Mouse (Mus musculus) myocyte (in vitro differentiated cells): ENCODE measurements at regions not wholly inside any gene's neighbourhood (a gene's known extent, or its start where the extent isn't known, plus 50 kb on each side); places are given as distances from the start of the nearest gene placed in this dataset.

ENCODE experiments used
- CEBPB ChIP-seq: IDR thresholded peaks from 2 replicates; pipeline ENCODE4 v1.6.1; 2011; ENCODE audit warnings: mild to moderate bottlenecking, moderate library complexity; ENCODE audit not compliant: poor library complexity, insufficient read depth, severe bottlenecking
- E2F4 ChIP-seq: IDR thresholded peaks from one replicate; pipeline ENCODE4 v1.6.1; 2011; ENCODE audit warnings: mild to moderate bottlenecking, control low read depth, moderate library complexity; ENCODE audit not compliant: insufficient read depth
- MAX ChIP-seq: IDR thresholded peaks from one replicate; pipeline ENCODE4 v1.6.1; 2011; ENCODE audit warnings: low read depth, mild to moderate bottlenecking, control low read depth
- MYOD1 ChIP-seq, 3 experiments: IDR thresholded peaks; one replicate each; pipeline ENCODE4 v1.6.1; 2011; ENCODE audit warnings: control low read depth in 2 of 3, low read depth in 2 of 3, mild to moderate bottlenecking in 2 of 3, moderate library complexity in 1 of 3; ENCODE audit not compliant: insufficient read length in 2 of 3, control insufficient read depth in 1 of 3
- MYOG ChIP-seq, 3 experiments: IDR thresholded peaks; one replicate each; pipeline ENCODE4 v1.6.1; 2011; ENCODE audit warnings: control low read depth in 2 of 3, low read depth in 2 of 3, mild to moderate bottlenecking in 2 of 3; ENCODE audit not compliant: insufficient read length in 2 of 3, control insufficient read depth in 1 of 3, insufficient read depth in 1 of 3
- POLR2A ChIP-seq: IDR thresholded peaks from one replicate; pipeline ENCODE4 v1.6.1; 2011; ENCODE audit warnings: low read depth, mild to moderate bottlenecking, control low read depth, moderate library complexity; ENCODE audit not compliant: insufficient read length
- POLR2AphosphoS2 ChIP-seq: IDR thresholded peaks from one replicate; pipeline ENCODE4 v1.6.1; 2011; ENCODE audit warnings: low read depth, control low read depth; ENCODE audit not compliant: insufficient read length
- REST ChIP-seq: IDR thresholded peaks from one replicate; pipeline ENCODE4 v1.6.1; 2011; ENCODE audit warnings: mild to moderate bottlenecking, control low read depth, moderate library complexity; ENCODE audit not compliant: insufficient read depth, insufficient read length
- SRF ChIP-seq: IDR thresholded peaks from one replicate; pipeline ENCODE4 v1.6.1; 2011; ENCODE audit warnings: low read depth; ENCODE audit not compliant: control insufficient read depth, insufficient read length
- TCF12 ChIP-seq: IDR thresholded peaks from one replicate; pipeline ENCODE4 v1.6.1; 2011; ENCODE audit warnings: mild to moderate bottlenecking, control low read depth; ENCODE audit not compliant: poor library complexity, insufficient read depth, severe bottlenecking
- TCF3 ChIP-seq: IDR thresholded peaks from one replicate; pipeline ENCODE4 v1.6.1; 2011; ENCODE audit warnings: low read depth, control low read depth; ENCODE audit not compliant: insufficient read length
- USF1 ChIP-seq: IDR thresholded peaks from one replicate; pipeline ENCODE4 v1.6.1; 2011; ENCODE audit warnings: low read depth, mild to moderate bottlenecking, control low read depth, moderate library complexity

DNA sequence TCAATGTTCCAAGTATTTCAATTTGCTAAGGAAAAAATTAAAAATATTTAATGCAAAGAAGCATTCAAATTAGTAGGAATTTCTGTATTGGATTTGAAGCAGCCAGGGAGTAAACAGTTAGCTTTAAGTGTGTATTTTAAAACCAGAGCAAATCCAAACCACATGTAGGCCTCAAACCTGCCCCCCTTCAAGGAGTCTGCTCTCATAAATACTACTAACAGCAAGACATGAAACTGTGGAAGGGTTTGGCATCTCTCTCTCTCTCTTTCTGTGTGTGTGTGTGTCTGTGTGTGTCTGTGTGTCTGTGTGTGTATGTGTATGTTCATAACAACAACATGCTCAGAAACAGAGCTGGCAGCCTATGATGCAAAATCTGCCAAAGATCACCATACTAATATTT, 159.2 kb upstream of the Ppargc1a start:
- no peak for TF ChIP-seq MYOG (IDR thresholded peaks at IDR 0.05; ENCODE audit: control insufficient read depth in 1 of 3, insufficient read depth in 1 of 3, insufficient read length in 2 of 3, low read depth in 2 of 3)
- TF ChIP-seq MYOD1 (IDR thresholded peaks at IDR 0.05; ENCODE audit: control insufficient read depth in 1 of 3, insufficient read length in 2 of 3, low read depth in 2 of 3), result no peak
- TF ChIP-seq POLR2AphosphoS2, result no peak
- TF ChIP-seq MAX, result no peak
- TF ChIP-seq USF1, result no peak
- TF ChIP-seq POLR2A, result no peak
- no peak for TF ChIP-seq CEBPB
- TF ChIP-seq E2F4, result no peak
- no peak for TF ChIP-seq TCF3
- TF ChIP-seq TCF12, result no peak
- no peak for TF ChIP-seq SRF
- no peak for TF ChIP-seq REST
